Mouse (Mus musculus): ENCODE results near the gene Celf2. TPM values are rescaled to one million over a fixed set of nuclear protein-coding genes. Genes with fewer than 3 reads are reported as not detected.

The Celf2 gene
- total RNA-seq, 1 experiment from 2014 or later, result 141 TPM

DNA sequence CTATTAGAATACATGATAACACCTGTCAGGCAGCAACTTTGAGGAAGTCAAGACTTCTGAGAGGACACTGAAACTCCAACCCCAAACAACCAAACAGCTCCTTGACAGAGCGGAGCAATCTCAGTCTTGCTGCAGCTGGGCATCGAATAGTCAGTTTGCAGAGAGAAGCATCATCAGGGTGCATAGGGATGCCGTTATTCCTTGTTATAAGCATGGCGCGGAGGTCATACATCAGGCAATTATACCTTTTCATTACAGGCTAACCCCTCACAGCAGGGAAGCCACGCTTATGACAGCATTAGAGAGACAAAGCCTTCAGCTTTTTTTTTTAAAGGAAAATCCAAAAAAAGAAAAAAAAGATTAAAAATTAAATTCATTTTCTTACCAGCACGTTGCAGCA lies 113.9 kb downstream of the Celf2 start:
- no peak for ATAC-seq (replicated peaks; ENCODE audit: low read depth, poor library complexity, severe bottlenecking)

DNA sequence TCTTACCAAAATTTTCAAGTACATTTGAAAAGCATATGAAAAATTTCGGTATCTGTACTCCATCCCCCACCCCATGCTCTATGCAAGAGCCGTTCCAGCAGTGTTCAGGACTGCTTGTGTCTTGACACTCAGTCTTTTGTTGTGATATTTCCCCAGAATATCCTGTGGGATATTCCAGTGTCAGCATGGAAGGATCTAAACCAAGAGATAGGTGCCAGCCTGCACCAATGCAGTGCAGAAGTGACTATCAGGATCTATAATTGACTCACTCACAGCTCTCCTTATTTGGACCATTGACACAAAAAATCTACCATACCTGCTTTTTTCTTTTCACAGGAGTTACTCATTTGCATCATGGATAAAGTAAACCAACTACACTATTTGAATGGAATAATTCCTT lies 116.9 kb downstream of the Celf2 start:
- ATAC-seq (replicated peaks; ENCODE audit: low read depth, poor library complexity, severe bottlenecking), result no peak

DNA sequence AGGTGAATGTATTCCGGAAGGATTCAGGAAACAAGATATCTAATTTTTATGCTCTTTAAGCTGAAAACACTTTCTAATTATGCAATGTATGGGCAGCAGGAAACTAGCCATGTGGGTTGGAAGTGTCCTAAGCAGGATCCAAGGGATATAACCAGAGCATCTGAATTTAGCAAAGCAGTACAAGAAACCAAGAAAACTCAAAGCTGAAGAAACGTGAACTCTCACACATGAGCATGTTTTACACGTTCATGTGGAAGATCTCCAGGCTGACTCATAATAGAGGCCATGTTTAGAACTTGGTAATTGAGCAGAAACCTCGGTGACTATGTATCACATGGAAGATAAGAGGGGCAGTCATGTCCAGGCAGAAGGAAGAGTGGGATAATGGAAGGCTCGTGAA lies 120.1 kb downstream of the Celf2 start:
- no peak for ATAC-seq (replicated peaks; ENCODE audit: low read depth, poor library complexity, severe bottlenecking)

- ATAC-seq (replicated peaks; ENCODE audit: low read depth, poor library complexity, severe bottlenecking), result no peak
Measured at GRCm38 (mm10) chr2:7378736-7379135, 130.6 kb downstream of the Celf2 start.

DNA sequence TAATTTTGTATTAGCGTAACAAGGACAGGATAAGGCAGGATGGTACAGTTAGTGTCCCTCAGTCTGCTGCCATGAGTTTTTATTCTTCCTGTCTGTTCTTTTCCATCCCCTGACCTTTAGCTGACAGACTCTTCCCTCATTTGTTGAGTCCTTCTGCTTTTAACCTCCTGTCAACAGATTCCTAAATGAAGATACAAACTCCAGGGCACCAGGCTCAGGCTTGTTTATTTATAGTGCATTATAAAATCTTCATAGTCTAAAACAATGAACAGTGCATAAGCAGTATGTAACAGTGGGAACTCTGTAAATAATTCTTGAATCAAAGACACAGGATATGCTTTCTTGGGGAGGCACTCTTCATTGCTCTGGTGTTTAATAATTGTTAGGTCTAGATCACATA lies 131.5 kb downstream of the Celf2 start:
- ATAC-seq (replicated peaks; ENCODE audit: low read depth, poor library complexity, severe bottlenecking), result no peak

DNA sequence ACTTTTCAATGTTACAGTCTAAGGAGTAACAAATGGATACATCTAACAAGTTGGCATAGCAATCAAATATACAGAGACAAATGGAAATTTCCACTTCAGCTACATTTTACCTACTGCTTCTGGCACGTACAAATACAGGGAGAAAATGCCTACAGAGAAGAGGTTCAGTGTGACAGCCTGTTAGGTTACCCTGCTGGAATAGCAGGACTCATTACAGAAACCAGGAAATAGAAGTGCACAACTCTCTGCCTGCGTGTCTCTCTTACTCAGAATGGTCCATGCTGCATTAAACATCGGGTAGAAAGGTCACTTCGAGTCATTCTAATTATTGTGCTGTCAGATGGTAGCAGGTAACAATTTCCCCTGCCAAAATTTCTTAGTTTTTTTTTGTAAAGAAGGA lies 141.6 kb downstream of the Celf2 start:
- ATAC-seq (replicated peaks; ENCODE audit: low read depth, poor library complexity, severe bottlenecking), result no peak

DNA sequence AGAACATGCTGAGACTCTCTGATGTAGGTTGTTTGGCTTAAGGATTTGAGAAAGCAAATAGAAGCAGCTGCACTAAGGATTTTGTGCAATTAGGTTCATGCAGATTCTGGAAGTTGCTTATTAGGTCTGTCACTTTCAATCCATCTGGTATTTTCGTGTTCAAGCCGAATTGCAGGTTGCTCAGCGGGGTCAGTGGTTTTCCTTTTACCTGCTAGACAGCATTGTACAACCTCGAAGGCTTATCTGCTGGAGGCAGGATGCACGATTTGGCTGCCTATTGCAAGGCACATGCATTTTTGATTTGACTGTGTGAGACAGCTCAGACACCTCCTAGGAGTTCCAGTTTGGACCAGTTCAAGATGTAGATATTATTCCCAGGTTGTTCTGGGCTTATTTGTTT lies 149.8 kb downstream of the Celf2 start:
- ATAC-seq (replicated peaks; ENCODE audit: low read depth, poor library complexity, severe bottlenecking), result no peak

DNA sequence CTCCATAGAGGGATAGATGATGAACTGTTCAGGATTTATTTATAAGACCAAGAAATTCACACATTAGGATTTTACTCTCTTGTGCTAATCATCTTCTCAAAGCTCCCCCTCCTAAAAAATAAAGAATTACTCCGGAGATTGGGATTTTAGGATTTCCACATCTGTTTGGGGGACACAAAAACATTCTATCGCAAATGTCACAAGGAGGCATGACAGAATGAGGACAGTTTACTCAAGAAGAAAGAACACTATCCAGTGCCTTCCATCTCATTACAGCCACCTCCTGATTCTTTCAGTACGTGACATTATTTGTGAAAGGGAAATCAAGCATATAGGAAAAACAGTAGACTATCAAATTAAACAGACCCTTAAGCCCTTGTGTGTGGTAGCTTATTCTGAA lies 150.5 kb downstream of the Celf2 start:
- no peak for ATAC-seq (replicated peaks; ENCODE audit: low read depth, poor library complexity, severe bottlenecking)

DNA sequence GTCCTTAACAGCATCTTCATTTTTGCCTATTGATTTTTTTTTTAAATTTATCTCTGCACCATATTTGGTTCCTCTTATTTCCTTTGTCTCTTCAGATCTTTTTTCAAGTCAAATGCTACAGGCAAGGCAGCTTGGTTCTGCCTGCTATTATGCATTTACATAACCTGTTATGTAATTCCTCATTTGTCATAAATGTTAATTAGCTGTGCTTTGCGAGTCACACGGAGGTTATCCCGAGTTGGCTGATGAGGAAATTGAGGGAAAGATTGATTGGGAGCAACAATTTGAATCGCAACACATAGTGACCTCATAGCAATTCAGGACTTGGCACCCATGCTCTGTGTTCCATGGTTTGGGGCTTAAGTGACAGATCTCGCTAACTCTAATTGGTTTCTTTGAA lies 158.1 kb downstream of the Celf2 start:
- ATAC-seq (replicated peaks; ENCODE audit: low read depth, poor library complexity, severe bottlenecking), result no peak

DNA sequence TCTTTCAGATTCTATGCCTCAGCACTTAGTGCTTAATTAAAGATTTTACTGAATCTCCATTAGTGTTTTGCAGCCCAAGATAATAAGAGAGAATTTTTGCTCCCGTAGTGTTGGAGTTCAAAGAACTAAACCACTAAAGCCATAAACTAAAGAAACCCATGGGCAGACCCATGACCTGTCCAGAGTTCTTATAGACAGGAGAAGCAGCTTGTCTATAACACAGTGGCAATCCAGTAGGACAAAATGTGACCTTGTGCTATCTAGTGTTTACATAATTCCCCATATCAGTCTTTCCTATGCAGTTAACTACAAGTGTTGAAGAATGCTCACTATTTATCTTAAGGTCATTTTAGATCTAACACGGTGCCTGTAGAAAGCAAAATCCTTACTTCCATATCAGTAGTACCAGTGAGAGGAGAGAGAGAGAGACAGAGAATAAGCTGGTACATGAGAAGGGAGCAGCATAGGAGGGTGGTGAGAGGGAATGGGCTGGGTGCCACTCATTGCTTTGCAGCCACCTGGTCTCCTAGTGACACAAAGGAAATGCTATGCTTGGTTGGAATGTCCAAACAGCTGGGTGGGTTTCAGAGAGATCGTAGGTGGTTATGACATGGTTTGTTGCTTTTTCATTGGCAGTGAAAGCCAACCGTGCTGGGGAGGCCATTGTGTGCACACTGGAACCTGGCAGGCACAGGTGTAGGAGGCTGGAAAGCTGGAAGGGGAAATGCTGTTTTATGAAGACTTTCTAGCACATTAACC lies 162.5 kb downstream of the Celf2 start:
- no peak for ATAC-seq (replicated peaks; ENCODE audit: low read depth, poor library complexity, severe bottlenecking)

DNA sequence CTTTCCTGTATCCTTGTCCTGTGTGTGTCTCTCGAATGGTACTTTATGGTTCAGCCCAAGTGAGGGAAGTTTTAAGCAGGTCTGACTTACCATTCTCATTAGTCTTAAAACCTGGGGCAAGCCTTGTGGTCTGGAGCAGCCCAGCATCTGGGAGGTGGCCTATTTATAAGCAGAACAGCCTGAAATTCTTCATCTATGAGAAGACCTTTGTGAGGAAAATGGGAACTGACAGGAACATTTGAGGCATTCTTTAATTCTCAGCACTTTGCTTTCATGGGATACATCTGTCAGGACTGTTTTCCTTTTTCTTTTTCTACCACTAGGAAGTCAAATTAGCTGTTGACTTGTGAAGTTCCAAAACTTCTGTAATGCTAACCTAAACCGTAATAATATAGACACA lies 164.4 kb downstream of the Celf2 start:
- no peak for ATAC-seq (replicated peaks; ENCODE audit: low read depth, poor library complexity, severe bottlenecking)

GRCm38 (mm10) chr2:7342911-7343478 lies 166.4 kb downstream of the Celf2 start:
- no peak for ATAC-seq (replicated peaks; ENCODE audit: low read depth, poor library complexity, severe bottlenecking)

GRCm38 (mm10) chr2:7334846-7335245 lies 174.5 kb downstream of the Celf2 start:
- ATAC-seq (replicated peaks; ENCODE audit: low read depth, poor library complexity, severe bottlenecking), result no peak

- no peak for ATAC-seq (replicated peaks; ENCODE audit: low read depth, poor library complexity, severe bottlenecking)
Measured at GRCm38 (mm10) chr2:7328018-7328899, 181.1 kb downstream of the Celf2 start.

GRCm38 (mm10) chr2:7319760-7320159 lies 189.6 kb downstream of the Celf2 start:
- no peak for ATAC-seq (replicated peaks; ENCODE audit: low read depth, poor library complexity, severe bottlenecking)

- ATAC-seq (replicated peaks; ENCODE audit: low read depth, poor library complexity, severe bottlenecking), result no peak
Measured at GRCm38 (mm10) chr2:7311776-7312175, 197.6 kb downstream of the Celf2 start.

DNA sequence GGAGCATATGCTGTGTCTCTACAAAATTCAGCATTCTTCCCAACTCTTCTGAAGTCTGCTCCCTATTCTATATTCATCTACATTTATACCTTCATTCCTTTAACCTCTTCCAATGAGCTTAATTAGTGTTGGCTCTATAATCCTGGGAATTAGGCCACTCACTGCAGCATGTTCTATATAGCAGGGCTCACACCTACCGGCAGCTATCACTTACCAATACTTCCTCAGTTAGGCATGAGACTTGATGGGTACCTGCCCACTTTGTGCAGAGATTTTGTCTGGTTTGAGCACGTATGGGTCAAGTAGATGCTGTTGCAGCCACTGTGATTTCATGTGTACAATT lies 198.6 kb downstream of the Celf2 start:
- ATAC-seq (replicated peaks; ENCODE audit: low read depth, poor library complexity, severe bottlenecking), result no peak

DNA sequence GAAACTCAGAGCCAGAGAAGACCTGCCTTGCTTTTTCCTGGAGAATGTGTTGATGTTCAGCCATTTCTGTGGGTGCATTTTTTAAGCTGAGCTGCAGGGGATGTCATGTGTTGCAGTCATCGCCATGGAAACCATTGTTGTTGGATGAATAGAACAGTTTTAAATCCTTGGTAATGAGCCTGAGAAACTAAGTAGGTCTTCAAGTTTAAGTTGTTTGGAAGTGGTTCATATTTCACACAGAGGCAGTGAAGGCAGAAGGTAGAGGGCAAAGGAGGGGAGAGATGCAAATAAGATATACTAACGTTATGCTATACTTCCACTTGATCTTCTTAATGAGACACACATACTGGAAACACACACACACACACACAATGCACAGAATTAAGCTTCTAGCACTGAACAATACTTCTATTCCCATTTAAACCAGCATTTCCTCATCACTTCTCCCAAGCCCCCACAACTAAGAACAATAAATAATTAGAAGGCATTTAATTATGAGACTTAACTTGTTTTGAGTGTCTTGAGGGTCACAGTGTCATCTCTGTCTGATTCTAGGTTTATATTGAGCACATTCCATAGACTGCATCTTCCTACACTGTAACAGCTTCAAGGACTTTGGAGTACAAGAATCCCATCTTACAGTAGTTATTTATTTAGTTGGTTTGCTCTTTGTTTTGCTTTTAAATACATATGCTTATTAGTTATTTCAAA lies 199.1 kb downstream of the Celf2 start:
- no peak for ATAC-seq (replicated peaks; ENCODE audit: low read depth, poor library complexity, severe bottlenecking)

GRCm38 (mm10) chr2:7309324-7309723 lies 200.0 kb downstream of the Celf2 start:
- ATAC-seq (replicated peaks; ENCODE audit: low read depth, poor library complexity, severe bottlenecking), result no peak

DNA sequence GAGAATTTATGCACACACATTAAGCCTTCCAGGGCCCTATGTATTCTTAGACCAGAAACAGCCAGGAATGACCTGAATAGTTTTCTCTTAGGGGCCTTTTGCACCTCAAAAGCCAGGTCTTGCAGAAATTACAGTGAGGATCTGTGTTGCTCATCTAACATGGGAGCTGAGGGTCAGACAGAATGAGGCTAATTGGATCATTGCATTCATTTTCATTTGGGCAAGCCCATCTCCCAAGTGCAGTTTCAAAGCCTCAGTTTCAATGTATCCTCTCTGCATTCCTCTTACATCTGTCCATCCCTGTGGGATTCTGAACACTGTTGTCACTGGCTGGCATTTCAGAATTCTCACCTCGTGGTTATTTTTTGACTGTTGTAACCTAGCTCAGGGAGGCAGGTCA lies 200.6 kb downstream of the Celf2 start:
- no peak for ATAC-seq (replicated peaks; ENCODE audit: low read depth, poor library complexity, severe bottlenecking)

DNA sequence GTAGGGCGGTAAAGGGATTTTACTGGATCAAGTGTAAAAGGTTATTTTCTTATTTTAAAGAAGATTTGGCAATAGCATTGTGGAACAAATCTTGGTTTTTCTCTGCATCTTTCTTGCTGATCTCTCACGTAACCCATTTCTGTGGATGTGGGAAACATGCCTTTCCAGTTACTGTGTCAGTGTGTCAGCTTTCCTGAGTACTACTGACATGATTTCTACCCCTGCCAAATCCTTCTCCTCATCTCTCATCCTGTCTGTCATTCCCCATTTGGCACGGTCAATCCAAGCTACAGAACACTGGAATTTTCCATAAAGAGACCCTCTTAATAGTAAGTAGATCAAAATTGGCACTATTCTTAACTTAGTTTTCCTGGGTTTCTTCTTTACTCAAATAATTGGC lies 221.9 kb downstream of the Celf2 start:
- ATAC-seq (replicated peaks; ENCODE audit: low read depth, poor library complexity, severe bottlenecking), result no peak
